Mouse (Mus musculus) granulocyte monocyte progenitor cell, adult 5-6 weeks (primary cell): ENCODE measurements around the gene Ccnt2. TPM values are rescaled to one million over a fixed set of nuclear protein-coding genes. Genes with fewer than 3 reads are reported as not detected.

Source experiments
- ATAC-seq: replicated peaks from 2 replicates; pipeline ENCODE4 v1.8.0; 2016; ENCODE audit warnings: mild to moderate bottlenecking, moderate TSS enrichment, inconsistent platforms; ENCODE audit not compliant: poor library complexity, severe bottlenecking
- total RNA-seq, 2 experiments: library from RNA; stranded (forward) in 1 of 2; stranded (reverse) in 1 of 2; fragments of 200-712, 200-1000 nt in 1 of 2; fragments of >200 nt in 1 of 2; fragmentation: Nextera tagmentation in 1 of 2; gene quantifications; 2 replicates each; pipeline ENCODE4 v1.2.3; 2014 to 2017

Gene Ccnt2
- total RNA-seq, 2 experiments from 2014 or later: 30.4 to 36.1 TPM

DNA sequence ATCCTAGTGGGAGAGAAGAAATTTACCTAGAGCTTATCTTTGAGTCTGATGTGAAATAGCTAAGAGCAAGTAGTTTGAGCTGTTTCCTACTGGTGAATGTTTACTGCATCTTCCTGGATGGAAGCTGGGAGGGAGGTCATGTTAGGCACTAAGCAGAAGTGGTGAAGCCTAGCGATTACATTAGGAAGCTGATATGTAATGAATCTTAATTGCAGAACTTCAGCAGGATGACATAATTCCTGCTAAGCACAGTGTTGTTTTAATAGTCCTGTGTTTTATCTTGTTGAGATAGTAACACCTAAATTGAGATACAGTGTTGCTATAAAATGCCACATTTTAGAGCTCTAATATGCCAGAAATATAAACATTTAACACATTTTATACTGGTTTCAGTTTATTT lies 11.9 kb downstream of the Ccnt2 start:
- peak; percentile 92 for ATAC-seq

DNA sequence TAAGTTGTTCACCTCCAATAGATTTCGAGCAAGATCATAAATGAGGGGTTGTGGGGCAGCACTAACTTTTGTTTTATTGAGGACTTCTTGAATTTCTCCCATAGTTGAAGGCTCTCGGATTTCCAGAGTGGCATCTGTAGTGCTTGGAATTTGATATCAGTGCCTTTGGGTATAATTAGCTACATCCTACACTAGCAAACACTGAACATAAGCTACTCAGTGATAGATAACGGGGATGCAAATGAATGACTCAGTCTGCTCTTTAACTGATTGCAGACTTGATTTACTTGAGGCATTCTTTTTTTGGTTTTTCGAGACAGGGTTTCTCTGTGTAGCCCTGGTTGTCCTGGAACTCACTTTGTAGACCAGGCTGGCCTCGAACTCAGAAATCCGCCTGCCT lies 15.0 kb downstream of the Ccnt2 start:
- ATAC-seq: no peak

DNA sequence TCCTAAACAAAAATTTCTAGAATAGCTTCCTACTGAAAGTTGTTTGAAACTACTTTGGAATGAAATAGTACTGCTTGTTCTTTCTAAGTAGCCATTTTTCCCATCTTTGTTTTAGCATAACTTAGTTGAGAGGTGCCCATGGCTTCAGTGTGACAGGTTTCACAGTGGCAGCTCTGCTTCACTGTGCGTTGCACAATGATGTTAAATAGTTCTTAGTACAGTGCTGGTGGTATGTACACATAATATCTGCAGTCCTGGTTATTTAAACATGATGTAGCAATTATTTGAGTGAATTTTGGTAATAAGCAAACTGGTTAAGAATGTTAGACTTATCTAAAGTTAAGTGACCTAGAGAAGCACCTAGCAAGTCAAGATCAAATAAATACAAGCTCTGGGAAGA lies 19.5 kb downstream of the Ccnt2 start:
- ATAC-seq: no peak

DNA sequence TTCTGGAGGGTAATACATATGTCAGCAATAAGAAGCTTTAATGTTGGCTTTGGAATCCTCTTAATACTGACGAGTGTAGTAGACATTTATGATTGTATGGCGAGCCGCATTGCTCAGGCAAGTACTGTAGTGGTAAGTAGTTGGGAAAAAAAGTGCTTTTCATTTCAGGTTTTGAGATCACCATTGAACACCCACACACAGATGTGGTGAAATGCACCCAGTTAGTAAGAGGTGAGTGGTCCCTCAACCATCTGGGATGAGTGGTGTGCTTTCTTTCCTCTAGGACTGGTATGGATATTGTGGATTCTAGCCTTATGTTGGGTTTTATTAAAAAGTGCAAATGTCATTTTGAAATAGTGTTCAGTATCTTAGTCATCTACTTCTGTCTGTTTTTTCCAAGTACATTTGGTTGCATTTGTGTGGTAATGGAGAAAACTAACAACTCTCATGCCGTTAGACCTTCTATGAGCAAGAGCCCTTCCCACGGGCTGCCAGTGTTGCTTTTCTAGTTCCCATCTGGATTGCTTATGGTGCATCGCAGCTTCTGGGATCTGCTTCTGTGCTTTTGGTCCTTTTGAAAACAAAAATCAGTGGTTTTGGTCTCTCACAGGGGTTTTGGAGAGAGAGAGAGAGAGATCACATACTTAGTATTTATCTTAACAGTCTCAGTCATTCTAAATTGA lies 21.3 kb downstream of the Ccnt2 start:
- no peak for ATAC-seq

DNA sequence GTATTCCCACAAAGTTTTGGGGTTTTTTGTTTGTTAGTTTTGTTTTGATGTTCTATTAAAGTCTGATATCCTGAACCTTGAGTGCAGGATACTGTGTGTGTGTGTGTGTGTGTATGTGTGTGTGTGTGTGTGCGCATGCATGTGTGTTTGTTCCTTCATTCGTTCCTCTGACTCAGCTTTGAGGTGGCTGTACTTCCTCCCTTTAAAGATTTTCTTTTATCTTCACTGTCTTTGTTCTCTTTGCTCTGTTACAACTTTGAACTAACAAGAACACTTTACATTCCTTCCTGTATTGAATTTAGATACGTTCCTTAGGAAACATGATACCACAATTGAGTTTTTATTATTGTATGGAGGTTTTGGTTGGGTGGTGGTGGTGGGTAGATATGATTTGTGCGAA lies 22.4 kb downstream of the Ccnt2 start:
- ATAC-seq: no peak

DNA sequence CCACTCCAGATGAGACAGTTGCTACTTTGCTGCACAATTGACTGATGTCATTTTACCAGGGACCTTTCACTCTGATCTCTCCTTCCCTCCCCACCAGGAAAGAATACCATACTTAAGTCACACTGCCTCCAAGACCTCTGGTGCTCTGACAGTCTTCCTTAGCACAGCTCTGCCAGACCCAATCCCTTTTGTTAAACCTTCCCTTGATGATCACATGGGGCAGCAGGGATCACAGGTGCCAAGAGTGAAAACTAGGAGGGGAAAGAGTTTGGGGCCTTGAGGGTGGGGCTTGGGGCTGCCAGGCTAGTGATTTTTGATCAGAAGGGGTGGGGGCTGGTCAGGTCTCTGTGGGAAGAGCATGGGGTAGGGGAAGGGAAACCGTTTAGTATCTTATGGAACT lies 22.8 kb downstream of the Ccnt2 start:
- no peak for ATAC-seq

DNA sequence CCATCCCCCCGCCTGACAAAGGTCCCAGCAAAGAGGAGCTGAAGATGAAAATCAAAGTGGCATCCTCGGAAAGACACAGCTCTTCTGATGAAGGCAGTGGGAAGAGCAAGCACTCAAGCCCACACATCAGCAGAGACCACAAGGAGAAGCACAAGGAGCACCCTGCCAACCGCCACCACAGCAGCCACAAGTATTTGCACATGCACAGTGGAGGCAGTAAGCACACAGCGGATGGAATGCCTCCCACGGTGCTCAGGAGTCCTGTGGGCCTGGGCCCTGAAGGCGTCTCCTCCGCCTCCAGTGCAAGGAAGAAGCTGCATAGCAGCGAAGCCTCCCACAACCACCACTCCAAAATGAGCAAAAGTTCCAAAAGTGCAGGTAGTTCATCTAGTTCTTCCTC lies 29.0 kb downstream of the Ccnt2 start:
- no peak for ATAC-seq

DNA sequence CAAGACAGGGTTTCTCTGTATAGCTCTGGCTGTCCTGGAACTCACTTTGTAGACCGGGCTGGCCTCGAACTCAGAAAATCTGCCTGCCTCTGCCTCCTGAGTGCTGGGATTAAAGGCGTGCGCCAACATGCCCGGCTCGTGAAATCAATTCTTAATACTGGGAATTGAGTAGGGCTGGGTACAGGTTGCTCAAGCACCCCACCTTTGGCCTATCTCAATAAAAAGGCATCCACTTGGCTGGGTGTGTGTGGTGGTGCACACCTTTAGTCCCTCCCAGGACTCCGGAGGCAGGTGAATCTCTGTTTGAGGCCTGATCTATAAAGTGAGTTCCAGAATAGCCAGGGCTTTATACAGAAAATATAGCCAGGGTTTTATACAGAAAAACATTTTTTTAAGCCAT lies 34.7 kb downstream of the Ccnt2 start:
- ATAC-seq: no peak

DNA sequence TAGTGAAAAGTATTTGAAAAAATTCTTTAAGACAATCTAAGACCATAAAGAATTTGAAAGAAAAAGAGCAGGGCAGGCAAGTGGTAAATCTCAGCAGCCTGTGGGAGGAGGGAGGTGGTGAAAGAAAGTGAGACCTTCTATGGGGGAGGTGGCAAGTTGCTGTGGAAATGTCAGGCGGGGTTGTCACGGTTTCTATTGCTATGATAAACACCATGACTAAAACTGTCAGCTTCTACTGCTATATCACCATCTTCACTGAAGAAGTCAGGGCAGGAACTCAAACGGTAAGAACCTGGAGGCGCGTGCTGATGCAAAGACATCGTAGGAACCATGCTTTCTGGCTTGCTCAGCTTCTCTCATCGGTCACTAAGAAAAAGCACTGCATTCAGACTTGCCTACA lies 39.0 kb downstream of the Ccnt2 start:
- ATAC-seq: no peak

DNA sequence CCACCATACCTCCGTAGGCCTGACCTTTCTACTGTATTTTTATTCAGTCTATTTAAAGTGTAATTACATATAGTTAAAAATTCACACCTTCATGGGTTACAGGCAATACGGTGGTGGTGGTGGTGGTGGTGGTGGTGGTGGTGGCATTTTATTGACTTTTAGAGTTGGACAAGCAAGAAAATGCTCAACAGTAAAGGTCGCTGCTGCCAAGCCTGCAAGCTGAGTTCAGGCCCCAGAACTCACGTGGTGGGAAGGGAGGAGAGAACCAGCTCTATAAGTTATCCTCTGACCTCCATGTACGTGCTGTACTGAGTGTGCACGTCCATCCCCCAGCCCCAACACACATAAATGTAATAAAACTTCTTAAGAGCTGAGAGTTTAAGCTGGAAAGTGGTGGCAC lies 42.4 kb downstream of the Ccnt2 start:
- ATAC-seq: no peak

DNA sequence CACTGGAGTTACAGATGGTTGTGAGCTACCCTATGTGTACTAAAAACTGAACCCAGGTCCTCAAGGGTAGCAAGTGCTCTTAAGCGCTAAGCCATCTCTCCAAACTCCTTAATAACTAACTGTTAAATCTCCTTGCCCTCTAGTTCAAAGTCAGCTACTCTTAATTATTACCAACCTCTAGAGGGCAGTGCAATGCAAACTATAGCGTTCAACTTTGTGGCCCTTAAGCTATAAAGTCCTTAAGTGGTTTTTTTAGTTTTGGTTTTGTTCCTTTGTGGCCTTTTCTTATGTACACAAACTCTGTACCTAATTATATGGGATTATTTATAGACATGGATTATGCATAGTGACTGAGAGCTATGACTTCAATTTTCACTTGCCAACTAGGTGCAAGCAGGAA lies 53.4 kb downstream of the Ccnt2 start:
- ATAC-seq: peak; percentile 56

DNA sequence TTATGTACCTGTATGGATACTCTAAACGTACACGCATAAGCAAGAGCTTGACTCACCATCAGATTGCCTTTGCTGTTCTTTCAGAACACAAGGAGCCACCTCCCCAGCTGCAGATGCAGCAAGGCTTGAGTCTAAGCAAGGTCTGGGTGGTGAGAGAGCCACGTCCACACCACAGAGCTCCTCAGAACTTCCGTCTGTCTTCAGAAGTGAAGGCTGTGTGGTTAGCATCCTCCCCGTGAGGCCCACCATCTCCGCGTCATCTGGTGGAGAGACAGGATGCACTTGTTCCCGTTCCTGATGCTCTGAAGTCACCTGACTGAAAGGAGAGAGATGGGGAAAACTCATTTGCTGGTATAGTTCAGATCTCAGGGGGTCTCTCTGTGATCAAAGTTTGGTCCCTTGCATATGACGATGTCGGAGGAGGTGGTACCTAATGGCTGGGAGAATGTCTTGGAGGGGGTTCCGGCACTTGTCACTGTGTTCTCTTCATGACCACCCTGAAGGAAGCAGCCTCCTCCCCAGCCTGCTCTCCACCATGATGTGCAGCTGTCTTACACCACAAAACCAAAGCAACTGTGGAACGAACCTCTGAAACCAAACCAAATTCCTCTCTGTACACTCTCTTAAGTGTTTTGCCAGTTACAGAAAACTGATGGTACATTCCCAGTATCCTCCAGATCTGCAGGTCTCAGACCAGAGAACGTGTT lies 56.4 kb downstream of the Ccnt2 start:
- ATAC-seq: peak; percentile 91

DNA sequence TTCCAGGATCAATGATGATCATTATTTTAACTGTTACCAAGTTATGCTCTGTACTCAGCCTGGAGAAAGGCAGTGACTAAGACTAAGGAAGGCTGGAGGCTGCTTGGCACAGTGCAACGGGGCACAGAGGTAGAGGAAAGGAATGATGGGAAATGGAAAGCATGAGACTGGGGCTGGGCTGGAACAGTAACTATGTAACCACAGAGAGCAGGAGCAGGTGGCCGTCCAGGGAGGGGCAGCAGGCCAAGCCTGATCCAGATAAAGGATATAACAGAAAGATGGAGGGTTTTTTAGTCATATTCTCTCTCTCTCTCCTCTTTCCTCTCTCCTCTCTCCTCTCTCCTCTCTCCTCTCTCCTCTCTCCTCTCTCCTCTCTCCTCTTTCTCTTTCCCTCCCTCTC lies 59.8 kb downstream of the Ccnt2 start:
- no peak for ATAC-seq

DNA sequence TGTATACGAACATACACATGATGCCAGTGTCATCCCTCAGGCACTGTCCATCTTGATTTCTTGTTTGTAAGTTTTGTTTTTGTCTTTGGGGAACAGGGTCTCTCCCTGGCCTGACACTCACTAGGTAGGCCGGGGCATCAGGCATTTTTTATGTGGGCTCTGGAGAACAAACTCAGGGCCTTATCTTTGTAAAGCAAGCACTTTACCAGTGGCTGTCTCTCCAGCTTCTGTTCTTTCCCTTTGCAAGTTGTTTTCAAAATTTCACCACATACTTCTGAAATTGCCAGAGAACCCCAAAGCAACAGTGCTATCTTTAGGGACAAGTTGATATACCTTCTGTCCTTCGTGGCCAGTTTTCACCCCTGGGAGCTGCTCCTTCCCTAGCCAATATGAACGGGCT lies 60.2 kb downstream of the Ccnt2 start:
- ATAC-seq: no peak

DNA sequence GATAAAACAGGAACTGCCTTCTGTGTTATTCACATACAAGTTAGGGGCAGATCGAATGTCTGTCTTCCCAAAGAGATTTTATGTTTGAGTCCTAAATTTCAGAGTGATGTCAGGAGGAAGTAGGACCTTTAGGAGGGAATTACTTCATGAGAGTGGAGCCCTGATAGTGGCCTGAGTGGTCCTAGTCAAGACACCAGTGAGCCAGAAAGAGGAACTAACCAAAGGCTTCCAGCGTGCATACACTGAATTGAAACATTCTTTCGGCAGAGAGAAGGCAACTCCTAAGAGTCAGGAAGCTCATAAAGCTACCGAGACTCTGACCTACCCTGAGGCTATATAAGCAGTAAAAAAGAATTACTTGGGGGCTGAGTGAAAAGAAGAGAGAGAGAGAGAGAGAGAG lies 62.7 kb downstream of the Ccnt2 start:
- ATAC-seq: peak; percentile 96

DNA sequence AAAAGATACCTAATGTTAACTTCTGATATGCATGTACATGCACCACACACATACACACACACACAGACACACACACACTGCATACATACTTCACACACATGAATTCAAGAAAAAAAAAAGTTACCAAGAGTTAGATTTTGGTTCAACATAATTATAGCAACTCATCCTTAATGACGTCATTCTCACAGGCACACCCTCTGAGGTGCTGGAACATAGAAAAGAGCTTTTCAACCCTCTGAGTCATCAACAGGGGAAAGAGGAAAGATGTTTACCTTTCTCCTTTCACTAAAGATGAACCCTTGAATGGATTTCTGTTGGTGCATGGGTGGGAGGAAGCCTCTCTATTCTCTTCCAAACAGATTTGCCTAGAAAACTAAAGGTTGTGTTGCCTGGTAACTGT lies 64.6 kb downstream of the Ccnt2 start:
- ATAC-seq: no peak

DNA sequence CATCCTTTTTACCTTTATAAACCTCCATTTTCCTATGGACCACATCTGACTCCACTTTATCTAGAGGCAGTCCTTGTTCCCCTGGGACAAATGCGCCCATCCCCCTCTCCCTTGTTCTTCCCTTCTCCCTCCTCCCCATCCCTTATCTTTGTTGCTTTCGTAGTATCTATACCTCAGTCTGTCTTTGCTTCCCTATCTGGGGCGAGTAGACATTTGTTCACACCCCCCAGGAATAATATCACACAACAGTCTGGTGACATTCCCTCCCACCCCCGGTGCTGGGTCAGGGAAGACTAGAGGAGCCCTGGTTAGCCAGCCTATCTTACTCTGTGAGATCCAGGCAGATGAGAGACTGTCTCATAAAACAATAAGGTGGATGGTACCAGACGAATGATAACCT lies 71.5 kb downstream of the Ccnt2 start:
- no peak for ATAC-seq

DNA sequence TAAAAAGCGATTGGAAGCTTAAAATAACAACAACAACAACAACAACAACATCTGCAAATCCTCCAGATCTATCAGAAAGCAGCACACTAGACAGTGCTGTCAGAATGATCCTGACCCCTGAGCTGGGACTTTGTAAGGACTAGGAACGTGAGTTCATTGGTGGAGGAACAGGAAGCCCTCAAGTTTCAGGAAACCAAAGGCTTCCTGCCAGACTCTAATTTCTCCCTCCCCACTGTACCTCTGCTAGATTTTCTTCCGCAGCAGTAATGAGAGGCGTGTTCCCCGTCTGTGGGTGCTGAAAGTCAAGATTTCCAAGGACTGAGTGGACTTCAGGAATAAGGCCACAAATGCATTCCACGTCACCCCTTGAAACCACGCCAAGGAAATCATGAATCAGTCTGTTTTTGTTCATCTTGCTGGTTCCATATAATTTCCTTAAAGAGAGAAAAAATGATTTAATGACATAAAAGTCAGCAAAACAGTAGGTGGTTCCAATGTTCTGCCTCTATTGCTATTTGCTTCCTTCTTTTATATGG lies 76.2 kb downstream of the Ccnt2 start:
- peak; percentile 96 for ATAC-seq

DNA sequence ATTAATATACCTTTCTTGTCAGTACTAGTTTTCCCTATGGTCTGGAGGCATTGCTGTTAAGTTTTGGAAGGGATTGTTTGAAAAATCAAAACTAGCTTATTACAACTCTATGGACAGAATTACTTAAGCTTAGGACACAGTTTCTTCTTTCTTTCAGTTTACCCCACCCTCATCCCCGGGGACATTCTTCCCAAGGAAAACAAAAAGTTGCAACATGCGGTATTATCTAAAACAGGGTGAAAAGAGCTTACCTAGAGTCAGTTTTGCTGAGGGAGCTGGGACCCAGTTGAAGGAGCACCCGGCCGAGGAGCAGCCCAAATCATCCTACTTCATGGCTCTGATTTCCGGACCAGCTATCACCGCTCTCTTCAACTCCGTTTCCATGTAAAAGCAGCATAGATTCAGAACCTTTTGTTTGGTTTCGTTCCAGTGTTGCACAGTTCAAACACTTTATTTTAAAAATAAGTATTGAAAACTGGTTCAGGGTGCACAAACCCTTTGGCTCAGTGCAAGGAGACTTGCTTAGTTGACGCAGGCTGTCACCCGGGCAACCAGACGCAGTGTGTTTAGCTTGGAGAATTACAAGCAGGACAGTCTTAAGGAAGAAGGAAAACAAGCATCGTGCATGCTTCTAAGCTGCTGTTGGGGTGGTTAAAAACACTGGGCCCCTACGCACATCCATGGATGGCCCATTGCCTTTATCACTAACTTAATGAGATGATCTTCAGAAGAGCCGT lies 80.7 kb downstream of the Ccnt2 start, which contains the start of gene Map3k19:
Gene Map3k19, minus strand, starts transcription at position 546 of the 737 bp plus-strand sequence.
- no peak for ATAC-seq
